Mouse (Mus musculus) forebrain, embryonic 10.5 days (tissue): ENCODE results near the gene Avp. TPM values are rescaled to one million over a fixed set of nuclear protein-coding genes. Genes with fewer than 3 reads are reported as not detected.
A peak's percentile ranks its signal among the peaks of the same experiment; 100 is the strongest.

Experiments
- DNase-seq: peaks from one replicate; pipeline ENCODE4 v3.0.0-alpha.2; 2017; ENCODE audit warnings: low spot score; ENCODE audit errors: extremely low spot score
- H3K27ac ChIP-seq: fragments of 300-500 bp; sonication (generic); 2 replicates; pipeline ENCODE4 v1.5.1; 2016; ENCODE audit warnings: mild to moderate bottlenecking
- H3K27me3 ChIP-seq: fragments of 300-500 bp; sonication (generic); 2 replicates; pipeline ENCODE4 v1.6.1; 2016; ENCODE audit warnings: mild to moderate bottlenecking; ENCODE audit not compliant: poor library complexity, severe bottlenecking
- H3K36me3 ChIP-seq: fragments of 300-500 bp; sonication (generic); replicated peaks from 2 replicates; pipeline ENCODE4 v1.6.1; 2016; ENCODE audit warnings: mild to moderate bottlenecking, moderate library complexity
- H3K4me1 ChIP-seq: fragments of 300-500 bp; sonication (generic); 2 replicates; pipeline ENCODE4 v1.6.1; 2016
- H3K4me3 ChIP-seq: fragments of 300-500 bp; sonication (generic); 2 replicates; pipeline ENCODE4 v1.5.1; 2016; ENCODE audit warnings: mild to moderate bottlenecking, moderate library complexity
- H3K9me3 ChIP-seq: fragments of 300-500 bp; sonication (generic); 2 replicates; pipeline ENCODE4 v1.6.1; 2016; ENCODE audit warnings: mild to moderate bottlenecking, moderate library complexity
- WGBS: fragments of 180-500 bp; shearing (Covaris S2); methylation state at CpG from one replicate; pipeline ENCODE4 v1.1.7; 2016; 5-methylcytosine and 5-hydroxymethylcytosine counted together
- polyA plus RNA-seq: library from polyadenylated mRNA; unstranded; fragments of >200 nt; fragmentation: Nextera tagmentation; extraction: Ambion mirVana; gene quantifications from 2 replicates; pipeline ENCODE4 v1.2.1, GENCODE M21; 2016

Avp gene
- polyA plus RNA-seq, 1 experiment from 2014 or later: not detected

- 90% methylated on average over 8 of the region's 8 CpGs for WGBS
- Histone ChIP-seq H3K4me3 (peak overlapping the region; percentile 89; the same call in 1 of the 2 replicates), H3K4me1 (peaks cover 28% of the 10 kb centered on the region)
Measured at GRCm38 (mm10) chr2:130564983-130565382, 17.4 kb downstream of the Avp start.

GRCm38 (mm10) chr2:130564063-130564462 lies 18.3 kb downstream of the Avp start:
- under 1% methylated on average over 23 of the region's 23 CpGs for WGBS
- peak; percentile 37 for DNase-seq
- Histone ChIP-seq H3K27ac (peak overlapping the region; percentile 86), H3K9me3 (no peaks in the 10 kb centered on the region), H3K27me3 (no peaks in the 10 kb centered on the region), H3K36me3 (peaks cover 29% of the 10 kb centered on the region), H3K4me3 (peak overlapping the region; percentile 89), H3K4me1 (peaks cover 28% of the 10 kb centered on the region)

More at GRCm38 (mm10) chr2:130564983-130565382, 17.4 kb downstream of the Avp start:
- Histone ChIP-seq H3K36me3 (peaks cover 29% of the 10 kb centered on the region), H3K27me3 (no peaks in the 10 kb centered on the region), H3K27ac (no peak overlapping the region), H3K9me3 (no peaks in the 10 kb centered on the region)
- no peak for DNase-seq

GRCm38 (mm10) chr2:130563212-130564055 lies 18.9 kb downstream of the Avp start, which contains the start of gene Mrps26:
TSS of gene Mrps26 (plus strand) at chr2:130563742.
- H3K27me3 ChIP-seq: no peaks in the 10 kb centered on the region
- peak within 1 kb of the TSS; percentile 89 for H3K4me3 ChIP-seq
- H3K9me3 ChIP-seq: no peaks in the 10 kb centered on the region
- H3K36me3 ChIP-seq: peaks cover 31% of the 10 kb centered on the region
- H3K4me1 ChIP-seq: peaks cover 28% of the 10 kb centered on the region
- under 1% methylated on average over 61 of the region's 61 CpGs for WGBS
- DNase-seq: peak; percentile 92
- peak within 1 kb of the TSS; percentile 86 for H3K27ac ChIP-seq

- WGBS: 64% methylated on average over 2 of the region's 2 CpGs
- peaks cover 9% of the 10 kb centered on the region for H3K4me1 ChIP-seq
- H3K27me3 ChIP-seq: no peaks in the 10 kb centered on the region
- no peak overlapping the region for H3K27ac ChIP-seq
- no peaks in the 10 kb centered on the region for H3K9me3 ChIP-seq
- peaks cover 54% of the 10 kb centered on the region for H3K36me3 ChIP-seq
- no peak for DNase-seq
- no peak overlapping the region for H3K4me3 ChIP-seq
Measured at GRCm38 (mm10) chr2:130558015-130558414, 24.3 kb downstream of the Avp start.

GRCm38 (mm10) chr2:130557462-130557861 lies 24.9 kb downstream of the Avp start:
- Histone ChIP-seq H3K27ac (no peak overlapping the region), H3K9me3 (no peaks in the 10 kb centered on the region), H3K4me3 (no peak overlapping the region), H3K4me1 (peaks cover 4% of the 10 kb centered on the region; the same call in 1 of the 2 replicates), H3K27me3 (no peaks in the 10 kb centered on the region), H3K36me3 (peaks cover 60% of the 10 kb centered on the region)
- 91% methylated on average over 2 of the region's 2 CpGs for WGBS
- DNase-seq: no peak

GRCm38 (mm10) chr2:130556292-130556691 lies 26.1 kb downstream of the Avp start:
- WGBS: 87% methylated on average over 1 of the region's 1 CpGs
- Histone ChIP-seq H3K4me3 (no peak overlapping the region), H3K27ac (no peak overlapping the region), H3K4me1 (no peaks in the 10 kb centered on the region), H3K27me3 (no peaks in the 10 kb centered on the region), H3K36me3 (peaks cover 71% of the 10 kb centered on the region), H3K9me3 (no peaks in the 10 kb centered on the region)
- DNase-seq: no peak

- H3K36me3 ChIP-seq: peaks cover 86% of the 10 kb centered on the region
- H3K27ac ChIP-seq: no peak overlapping the region
- DNase-seq: no peak
- no peaks in the 10 kb centered on the region for H3K9me3 ChIP-seq
- no peaks in the 10 kb centered on the region for H3K4me1 ChIP-seq
- H3K27me3 ChIP-seq: no peaks in the 10 kb centered on the region
- WGBS: 93% methylated on average over 7 of the region's 7 CpGs
- no peak overlapping the region for H3K4me3 ChIP-seq
Measured at GRCm38 (mm10) chr2:130554841-130555240, 27.5 kb downstream of the Avp start.

- H3K36me3 ChIP-seq: peaks cover 99% of the 10 kb centered on the region
- 92% methylated on average over 8 of the region's 8 CpGs for WGBS
- DNase-seq: no peak
Measured at GRCm38 (mm10) chr2:130546957-130547356, 35.4 kb downstream of the Avp start.

GRCm38 (mm10) chr2:130540266-130540665 lies 42.1 kb downstream of the Avp start:
- H3K4me1 ChIP-seq: no peaks in the 10 kb centered on the region
- H3K9me3 ChIP-seq: no peaks in the 10 kb centered on the region
- H3K4me3 ChIP-seq: no peak overlapping the region
- peaks cover 93% of the 10 kb centered on the region for H3K36me3 ChIP-seq
- no peak overlapping the region for H3K27ac ChIP-seq
- no peak for DNase-seq
- 95% methylated on average over 9 of the region's 9 CpGs for WGBS
- H3K27me3 ChIP-seq: no peaks in the 10 kb centered on the region

More at GRCm38 (mm10) chr2:130546957-130547356, 35.4 kb downstream of the Avp start:
- H3K27me3 ChIP-seq: no peaks in the 10 kb centered on the region
- no peak overlapping the region for H3K4me3 ChIP-seq
- H3K9me3 ChIP-seq: no peaks in the 10 kb centered on the region
- H3K27ac ChIP-seq: no peak overlapping the region
- no peaks in the 10 kb centered on the region for H3K4me1 ChIP-seq

GRCm38 (mm10) chr2:130538876-130539546 lies 43.3 kb downstream of the Avp start:
- no peaks in the 10 kb centered on the region for H3K4me1 ChIP-seq
- H3K9me3 ChIP-seq: no peaks in the 10 kb centered on the region
- no peak for DNase-seq
- peaks cover 93% of the 10 kb centered on the region for H3K36me3 ChIP-seq
- no peaks in the 10 kb centered on the region for H3K27me3 ChIP-seq
- no peak overlapping the region for H3K4me3 ChIP-seq
- WGBS: 92% methylated on average over 8 of the region's 8 CpGs
- H3K27ac ChIP-seq: no peak overlapping the region

GRCm38 (mm10) chr2:130536890-130537289 lies 45.5 kb downstream of the Avp start:
- Histone ChIP-seq H3K27ac (no peak overlapping the region), H3K4me3 (no peak overlapping the region), H3K36me3 (peaks cover 92% of the 10 kb centered on the region), H3K9me3 (no peaks in the 10 kb centered on the region), H3K27me3 (no peaks in the 10 kb centered on the region), H3K4me1 (no peaks in the 10 kb centered on the region)
- WGBS: 81% methylated on average over 3 of the region's 3 CpGs
- no peak for DNase-seq

GRCm38 (mm10) chr2:130535017-130535416 lies 47.3 kb downstream of the Avp start:
- H3K27ac ChIP-seq: no peak overlapping the region
- H3K27me3 ChIP-seq: no peaks in the 10 kb centered on the region
- H3K9me3 ChIP-seq: no peaks in the 10 kb centered on the region
- peaks cover 80% of the 10 kb centered on the region for H3K36me3 ChIP-seq
- WGBS: 96% methylated on average over 6 of the region's 6 CpGs
- H3K4me1 ChIP-seq: no peaks in the 10 kb centered on the region
- DNase-seq: no peak
- H3K4me3 ChIP-seq: no peak overlapping the region

GRCm38 (mm10) chr2:130532201-130532600 lies 50.2 kb downstream of the Avp start:
- 92% methylated on average over 2 of the region's 2 CpGs for WGBS
- H3K4me1 ChIP-seq: no peaks in the 10 kb centered on the region

More at GRCm38 (mm10) chr2:130532201-130532600, 50.2 kb downstream of the Avp start:
- H3K27me3 ChIP-seq: no peaks in the 10 kb centered on the region
- H3K27ac ChIP-seq: no peak overlapping the region
- no peak for DNase-seq
- no peaks in the 10 kb centered on the region for H3K9me3 ChIP-seq
- H3K36me3 ChIP-seq: peaks cover 68% of the 10 kb centered on the region
- no peak overlapping the region for H3K4me3 ChIP-seq
